Mouse (Mus musculus) kidney, embryonic 16.5 days (tissue): Measurements from ENCODE around the gene Siah1a. TPM values are rescaled to one million over a fixed set of nuclear protein-coding genes. Genes with fewer than 3 reads are reported as not detected.
A peak's percentile ranks its signal among the peaks of the same experiment; 100 is the strongest.

Source experiments
- ATAC-seq: fragments of 200-750 bp; cut with Nextera tagmentation; 2 replicates; pipeline ENCODE4 v1.8.0; 2017; ENCODE audit warnings: moderate TSS enrichment; ENCODE audit not compliant: low FRiP score, low TSS enrichment
- H3K27ac ChIP-seq: fragments of 300-500 bp; sonication (generic); 2 replicates; pipeline ENCODE4 v1.5.1; 2014; ENCODE audit warnings: low read length
- H3K27me3 ChIP-seq: fragments of 300-500 bp; sonication (generic); 2 replicates; pipeline ENCODE4 v1.6.1; 2014; ENCODE audit warnings: low read length, control low read depth, mixed read lengths; ENCODE audit not compliant: insufficient read depth
- H3K36me3 ChIP-seq: fragments of 300-500 bp; sonication (generic); 2 replicates; pipeline ENCODE4 v1.6.1; 2014; ENCODE audit warnings: low read length, control low read depth, mixed read lengths; ENCODE audit not compliant: insufficient read depth
- H3K4me1 ChIP-seq: fragments of 300-500 bp; sonication (generic); 2 replicates; pipeline ENCODE4 v1.6.1; 2014; ENCODE audit warnings: low read length, control low read depth, mixed read lengths; ENCODE audit not compliant: insufficient read depth
- H3K4me2 ChIP-seq: fragments of 300-500 bp; sonication (generic); replicated peaks from 2 replicates; pipeline ENCODE4 v1.6.1; 2014; ENCODE audit warnings: low read depth, low read length
- H3K4me3 ChIP-seq: fragments of 300-500 bp; sonication (generic); 2 replicates; pipeline ENCODE4 v1.5.1; 2014; ENCODE audit warnings: mild to moderate bottlenecking, low read length
- H3K9ac ChIP-seq: fragments of 300-500 bp; sonication (generic); replicated peaks from 2 replicates; pipeline ENCODE4 v1.6.1; 2014; ENCODE audit warnings: low read length
- H3K9me3 ChIP-seq: fragments of 300-500 bp; sonication (generic); 2 replicates; pipeline ENCODE4 v1.6.1; 2016; ENCODE audit warnings: low read length, control low read depth
- WGBS: fragments of 180-500 bp; shearing (Covaris S2); extraction: QIAGEN DNeasy Blood & Tissue Kit; methylation state at CpG from one replicate; pipeline ENCODE4 v1.1.7; 2014; 5-methylcytosine and 5-hydroxymethylcytosine counted together
- polyA plus RNA-seq: library from polyadenylated mRNA; unstranded; fragments of >200 nt; fragmentation: Nextera tagmentation; extraction: Ambion mirVana; gene quantifications from 2 replicates; pipeline ENCODE4 v1.2.1, GENCODE M21; 2015

Siah1a gene
- polyA plus RNA-seq, 1 experiment from 2014 or later, result 40.1 TPM

- no peak for ATAC-seq
- Histone ChIP-seq H3K4me1 (no peaks in the 10 kb centered on the region), H3K27me3 (no peaks in the 10 kb centered on the region), H3K9me3 (no peaks in the 10 kb centered on the region), H3K27ac (no peak overlapping the region), H3K4me3 (no peak overlapping the region), H3K36me3 (no peaks in the 10 kb centered on the region), H3K4me2 (no peak overlapping the region), H3K9ac (no peak overlapping the region)
- 82% methylated on average over 5 of the region's 5 CpGs for WGBS
Observed at GRCm38 (mm10) chr8:86768499-86768898, 22.8 kb upstream of the Siah1a start.

GRCm38 (mm10) chr8:86766548-86767211, 20.9 kb upstream of the Siah1a start:
- H3K4me1 ChIP-seq, result no peaks in the 10 kb centered on the region
- no peak for ATAC-seq
- WGBS, result 88% methylated on average over 9 of the region's 9 CpGs
- no peak overlapping the region for H3K9ac ChIP-seq
- no peak overlapping the region for H3K27ac ChIP-seq
- no peaks in the 10 kb centered on the region for H3K36me3 ChIP-seq
- no peak overlapping the region for H3K4me3 ChIP-seq
- H3K27me3 ChIP-seq, result no peaks in the 10 kb centered on the region
- H3K9me3 ChIP-seq, result no peaks in the 10 kb centered on the region
- no peak overlapping the region for H3K4me2 ChIP-seq

- no peak overlapping the region for H3K4me2 ChIP-seq
- no peak overlapping the region for H3K4me3 ChIP-seq
- no peaks in the 10 kb centered on the region for H3K4me1 ChIP-seq
- H3K27me3 ChIP-seq, result no peaks in the 10 kb centered on the region
- H3K36me3 ChIP-seq, result no peaks in the 10 kb centered on the region
- no peak for ATAC-seq
- no peaks in the 10 kb centered on the region for H3K9me3 ChIP-seq
- H3K27ac ChIP-seq, result no peak overlapping the region
- no peak overlapping the region for H3K9ac ChIP-seq
- 90% methylated on average over 8 of the region's 8 CpGs for WGBS
Observed at GRCm38 (mm10) chr8:86765669-86766068, 19.9 kb upstream of the Siah1a start.

GRCm38 (mm10) chr8:86765155-86765554, 19.4 kb upstream of the Siah1a start:
- Histone ChIP-seq H3K4me1 (no peaks in the 10 kb centered on the region), H3K27ac (no peak overlapping the region), H3K4me3 (no peak overlapping the region), H3K36me3 (no peaks in the 10 kb centered on the region), H3K9ac (no peak overlapping the region), H3K27me3 (no peaks in the 10 kb centered on the region), H3K4me2 (no peak overlapping the region), H3K9me3 (no peaks in the 10 kb centered on the region)
- no peak for ATAC-seq
- WGBS, result 90% methylated on average over 10 of the region's 10 CpGs

GRCm38 (mm10) chr8:86762806-86763205, 17.1 kb upstream of the Siah1a start:
- H3K36me3 ChIP-seq, result no peaks in the 10 kb centered on the region
- no peaks in the 10 kb centered on the region for H3K4me1 ChIP-seq
- no peak overlapping the region for H3K9ac ChIP-seq
- H3K4me2 ChIP-seq, result no peak overlapping the region
- H3K27ac ChIP-seq, result no peak overlapping the region
- no peaks in the 10 kb centered on the region for H3K9me3 ChIP-seq
- 71% methylated on average over 5 of the region's 5 CpGs for WGBS
- H3K4me3 ChIP-seq, result no peak overlapping the region
- H3K27me3 ChIP-seq, result no peaks in the 10 kb centered on the region
- ATAC-seq, result no peak

- H3K36me3 ChIP-seq, result no peaks in the 10 kb centered on the region
- no peak overlapping the region for H3K9ac ChIP-seq
- no peak overlapping the region for H3K4me2 ChIP-seq
- H3K9me3 ChIP-seq, result no peaks in the 10 kb centered on the region
- WGBS, result 71% methylated on average over 6 of the region's 6 CpGs
- no peaks in the 10 kb centered on the region for H3K27me3 ChIP-seq
- H3K4me1 ChIP-seq, result no peaks in the 10 kb centered on the region
- H3K27ac ChIP-seq, result no peak overlapping the region
- ATAC-seq, result no peak
- no peak overlapping the region for H3K4me3 ChIP-seq
Observed at GRCm38 (mm10) chr8:86760746-86761145, 15.0 kb upstream of the Siah1a start.

GRCm38 (mm10) chr8:86759090-86759491, 13.4 kb upstream of the Siah1a start:
- Histone ChIP-seq H3K4me1 (no peaks in the 10 kb centered on the region), H3K4me2 (no peak overlapping the region), H3K9me3 (no peaks in the 10 kb centered on the region), H3K9ac (no peak overlapping the region), H3K4me3 (no peak overlapping the region), H3K27me3 (no peaks in the 10 kb centered on the region), H3K36me3 (no peaks in the 10 kb centered on the region), H3K27ac (no peak overlapping the region)
- no peak for ATAC-seq
- 57% methylated on average over 4 of the region's 4 CpGs for whole genome bisulfite sequencing

GRCm38 (mm10) chr8:86758651-86759050, 12.9 kb upstream of the Siah1a start:
- Histone ChIP-seq H3K4me1 (no peaks in the 10 kb centered on the region), H3K9ac (no peak overlapping the region), H3K9me3 (no peaks in the 10 kb centered on the region), H3K4me3 (no peak overlapping the region), H3K27me3 (no peaks in the 10 kb centered on the region), H3K27ac (no peak overlapping the region), H3K4me2 (no peak overlapping the region), H3K36me3 (no peaks in the 10 kb centered on the region)
- no peak for ATAC-seq
- WGBS, result 78% methylated on average over 3 of the region's 3 CpGs

GRCm38 (mm10) chr8:86756948-86757733, 11.4 kb upstream of the Siah1a start:
- Histone ChIP-seq H3K4me1 (no peaks in the 10 kb centered on the region), H3K4me2 (peak overlapping the region; percentile 32), H3K4me3 (peak overlapping the region; percentile 7; the same call in 1 of the 2 replicates), H3K27me3 (no peaks in the 10 kb centered on the region), H3K9me3 (no peaks in the 10 kb centered on the region), H3K9ac (no peak overlapping the region; the same call in 1 of the 2 replicates), H3K27ac (no peak overlapping the region), H3K36me3 (no peaks in the 10 kb centered on the region)
- no peak for ATAC-seq
- whole genome bisulfite sequencing, result 22% methylated on average over 23 of the region's 23 CpGs

GRCm38 (mm10) chr8:86749842-86750241, 4.1 kb upstream of the Siah1a start:
- Histone ChIP-seq H3K9ac (no peak overlapping the region), H3K4me2 (no peak overlapping the region), H3K9me3 (no peaks in the 10 kb centered on the region), H3K36me3 (no peaks in the 10 kb centered on the region), H3K27ac (no peak overlapping the region), H3K4me3 (no peak overlapping the region), H3K4me1 (peaks cover 7% of the 10 kb centered on the region; the same call in 1 of the 2 replicates), H3K27me3 (no peaks in the 10 kb centered on the region)
- WGBS, result 15% methylated on average over 2 of the region's 2 CpGs
- ATAC-seq, result no peak
